Mouse (Mus musculus): Measurements from ENCODE around the gene Nol3.
"Not testable (repeated sequence)": the region's sequence is repeated elsewhere in the genome, so short reads cannot be mapped to it uniquely, and the experiment has no call there.

The Nol3 gene

DNA sequence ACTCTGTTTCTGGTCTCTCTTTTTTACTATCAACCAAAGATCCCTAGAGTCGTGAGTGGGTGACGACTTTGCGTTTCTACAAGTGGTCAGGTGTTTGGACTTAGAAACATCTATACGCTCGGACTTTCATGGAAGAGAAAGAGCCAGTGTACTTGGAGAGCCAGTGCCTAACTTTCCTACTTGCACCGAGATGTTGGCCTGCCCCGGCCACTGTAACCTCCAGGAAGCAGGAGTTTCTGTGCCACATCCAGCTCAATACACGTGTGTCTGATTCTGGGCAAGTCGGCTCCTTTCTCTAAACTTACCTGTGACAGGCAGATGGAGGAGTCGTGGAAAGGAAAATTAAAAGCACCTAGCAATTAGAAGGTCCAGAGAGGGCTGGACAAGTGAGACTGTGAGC is at the start of gene Nol3:
Nol3 (plus strand) TSS at position 301 of the 400 bp plus-strand sequence.
- no peak for DNase-seq

DNA sequence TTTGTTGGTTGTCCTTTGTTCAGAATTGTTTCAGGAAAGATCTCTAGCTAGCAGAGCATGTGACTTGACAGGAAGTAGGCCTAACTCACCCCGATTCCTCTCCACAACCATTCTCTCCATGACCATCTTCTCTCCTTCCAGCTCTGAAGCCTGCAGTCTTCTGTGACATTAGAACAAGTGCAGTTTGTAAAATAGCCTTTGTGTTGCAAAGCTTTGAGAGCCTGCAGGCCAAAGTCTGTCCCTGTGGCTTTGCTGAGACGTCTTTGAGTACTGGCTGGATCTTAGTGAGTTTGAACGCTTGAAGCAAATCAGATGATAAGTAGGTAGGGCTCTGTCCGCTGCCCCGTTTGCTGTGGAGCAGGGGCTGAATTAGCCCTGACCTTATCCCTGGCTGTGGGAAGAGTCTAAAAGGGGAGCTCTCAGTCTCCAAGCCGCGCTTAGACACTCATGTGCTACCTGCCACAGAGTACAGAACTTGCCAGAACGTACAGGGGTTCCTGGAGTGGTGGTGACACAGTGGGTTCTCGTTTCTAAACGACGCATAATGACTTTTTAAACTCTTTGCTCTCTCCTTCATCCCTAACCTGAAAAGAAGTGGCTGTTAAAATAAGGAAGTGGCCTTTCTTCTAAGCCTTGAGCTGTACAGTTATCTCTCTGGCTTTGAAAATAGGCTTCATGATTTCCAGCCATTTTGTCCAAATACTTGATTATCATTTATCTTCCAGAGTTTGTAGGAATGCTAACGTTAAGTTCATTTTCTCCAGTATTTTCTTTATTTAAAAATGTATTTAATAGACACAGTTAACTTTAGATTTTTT is 44.2 kb upstream of the Nol3 start:
- DNase-seq = no peak

DNA sequence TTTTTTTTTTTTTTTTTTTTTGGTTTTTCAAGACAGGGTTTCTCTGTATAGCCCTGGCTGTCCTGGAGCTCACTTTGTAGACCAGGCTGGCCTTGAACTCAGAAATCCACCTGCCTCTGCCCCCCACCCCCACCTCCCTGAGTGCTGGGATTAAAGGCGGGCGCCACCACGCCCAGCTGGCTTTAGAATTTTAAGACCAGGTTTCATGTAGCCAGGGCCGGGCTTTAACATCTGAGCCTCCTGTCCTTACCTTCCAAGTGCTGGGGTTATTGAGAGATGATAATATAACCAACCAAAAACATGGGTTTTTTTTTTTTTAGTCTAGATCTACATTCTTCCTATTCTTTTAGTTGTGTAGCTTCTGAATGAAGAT is 43.6 kb upstream of the Nol3 start:
- DNase-seq = not testable (repeated sequence)

DNA sequence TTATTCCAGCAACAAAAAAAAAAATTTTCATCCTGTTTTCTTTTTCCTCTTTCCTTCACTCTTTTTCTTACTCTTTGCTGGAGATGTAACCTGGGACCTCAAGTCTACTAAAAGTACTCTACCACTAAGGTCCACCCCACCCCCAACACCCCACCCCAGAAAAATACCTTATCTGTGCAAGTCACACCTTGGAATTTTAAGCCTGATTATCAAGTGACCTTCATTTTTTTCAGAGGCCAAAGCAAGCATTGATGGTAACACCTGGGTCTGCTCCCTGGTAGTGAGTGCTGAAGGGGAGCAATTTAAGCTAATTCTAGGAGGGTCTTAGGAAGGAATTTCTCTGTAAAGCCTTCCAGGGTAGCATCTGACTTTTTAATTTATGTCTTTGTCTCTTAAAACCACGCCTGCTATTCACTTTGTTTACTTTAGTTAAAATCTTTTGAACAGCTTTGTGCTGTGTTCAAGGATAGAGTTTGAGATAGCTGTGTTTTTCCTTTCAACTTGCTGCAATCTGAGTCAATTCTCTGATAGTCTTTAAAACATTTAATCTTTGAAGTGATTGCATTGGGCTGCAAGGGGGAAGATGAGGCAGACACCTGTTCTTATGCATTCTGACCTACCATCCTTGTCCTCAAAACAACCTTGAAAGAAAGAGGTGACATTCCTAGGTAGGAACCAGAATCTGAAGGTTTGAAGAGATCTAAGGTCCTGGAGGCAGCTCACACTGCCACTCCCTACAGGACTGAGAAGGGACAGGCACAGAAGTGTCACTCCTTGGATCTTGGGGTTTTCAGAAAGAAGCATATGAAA is 42.6 kb upstream of the Nol3 start:
- no peak for DNase-seq

DNA sequence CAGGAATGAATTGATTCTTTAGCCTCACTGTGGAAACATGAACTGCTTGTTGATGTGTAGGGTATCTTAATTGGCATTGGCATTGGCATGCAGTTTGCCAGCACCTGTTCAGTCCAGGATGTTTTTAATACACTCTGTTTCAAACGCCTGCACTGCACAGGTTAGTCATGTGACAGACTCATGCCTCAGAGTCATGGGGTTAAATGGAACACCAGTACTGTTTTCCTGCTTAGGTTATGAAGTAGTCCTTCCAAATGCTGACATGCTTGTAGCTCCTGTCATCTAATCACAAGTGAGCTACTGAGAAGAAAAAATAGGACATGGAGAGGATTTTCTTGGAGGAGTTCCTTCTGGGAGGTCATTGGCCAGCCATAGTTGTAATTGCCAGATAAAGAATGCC is 40.7 kb upstream of the Nol3 start:
- DNase-seq = no peak

DNA sequence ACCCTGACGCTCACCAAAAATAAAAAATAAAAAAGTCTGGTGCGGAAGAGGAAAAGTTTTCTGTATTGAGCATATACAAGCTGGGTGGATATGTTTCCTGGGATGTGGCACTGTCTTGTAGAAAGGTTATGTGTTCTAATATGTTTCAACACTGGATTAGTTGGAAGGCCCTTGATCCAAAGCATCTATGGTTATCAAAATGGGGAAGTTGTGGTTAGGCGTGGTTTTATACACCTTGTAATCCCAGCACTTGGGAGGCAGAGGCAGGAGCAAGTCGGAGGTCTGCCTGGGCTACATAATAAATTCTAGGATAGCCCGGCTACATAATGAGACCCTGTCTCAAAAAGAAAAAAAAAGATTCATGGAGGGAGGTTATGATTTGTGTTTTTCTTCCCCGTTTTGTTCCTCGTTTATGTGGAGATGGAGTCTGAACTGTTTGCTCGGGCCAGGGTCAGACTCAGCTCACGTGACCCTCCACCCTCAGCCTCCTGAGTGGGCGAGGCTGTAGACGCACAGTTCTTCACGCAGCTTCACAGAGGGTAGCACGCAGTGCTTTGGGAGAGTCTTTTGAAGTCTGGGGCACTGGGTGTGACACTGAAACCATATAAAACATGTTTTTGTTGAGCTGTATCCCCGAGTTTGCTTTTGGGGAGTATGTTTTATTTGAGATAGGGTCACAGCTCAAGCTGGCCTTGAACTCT is 38.3 kb upstream of the Nol3 start:
- no peak for DNase-seq

DNA sequence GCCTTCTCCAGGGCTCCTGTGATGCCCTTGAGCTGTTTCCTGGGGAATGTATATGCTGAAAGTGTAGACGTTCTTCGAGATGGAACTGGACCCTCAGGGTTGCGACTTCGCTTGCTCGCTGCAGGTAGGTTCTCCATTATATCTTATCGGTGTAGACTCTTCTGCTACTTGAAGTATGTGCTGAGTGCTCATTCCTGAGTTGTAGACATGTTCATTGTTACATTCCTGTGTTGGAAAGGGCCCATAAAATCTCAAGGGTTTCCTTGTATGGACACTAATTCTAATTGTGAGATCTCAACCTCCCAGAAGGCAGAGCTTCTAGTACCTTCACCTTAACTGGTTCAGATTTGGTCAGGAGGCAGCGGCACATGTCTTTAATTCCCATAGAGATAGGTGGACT is 34.9 kb upstream of the Nol3 start:
- DNase-seq = no peak

DNA sequence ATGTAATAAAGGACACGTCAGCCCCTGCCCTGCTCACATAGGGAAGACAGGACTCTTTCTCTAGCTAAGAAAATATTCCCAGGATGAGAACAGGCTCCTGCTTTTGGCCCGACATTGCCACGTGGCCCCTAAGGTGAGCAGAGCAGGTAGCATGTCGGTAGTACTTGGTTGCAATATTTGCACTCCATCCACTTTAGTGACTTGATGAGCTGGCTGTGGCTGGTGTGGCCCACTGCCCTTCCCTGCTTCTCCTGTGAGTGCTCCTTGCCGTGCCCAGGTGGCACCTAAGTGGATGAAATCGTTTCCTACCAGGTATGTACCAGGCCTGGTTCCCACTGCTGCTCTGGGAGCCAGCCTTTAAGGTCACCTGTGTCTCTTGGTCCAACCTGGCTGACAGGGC is 24.0 kb upstream of the Nol3 start:
- no peak for DNase-seq

DNA sequence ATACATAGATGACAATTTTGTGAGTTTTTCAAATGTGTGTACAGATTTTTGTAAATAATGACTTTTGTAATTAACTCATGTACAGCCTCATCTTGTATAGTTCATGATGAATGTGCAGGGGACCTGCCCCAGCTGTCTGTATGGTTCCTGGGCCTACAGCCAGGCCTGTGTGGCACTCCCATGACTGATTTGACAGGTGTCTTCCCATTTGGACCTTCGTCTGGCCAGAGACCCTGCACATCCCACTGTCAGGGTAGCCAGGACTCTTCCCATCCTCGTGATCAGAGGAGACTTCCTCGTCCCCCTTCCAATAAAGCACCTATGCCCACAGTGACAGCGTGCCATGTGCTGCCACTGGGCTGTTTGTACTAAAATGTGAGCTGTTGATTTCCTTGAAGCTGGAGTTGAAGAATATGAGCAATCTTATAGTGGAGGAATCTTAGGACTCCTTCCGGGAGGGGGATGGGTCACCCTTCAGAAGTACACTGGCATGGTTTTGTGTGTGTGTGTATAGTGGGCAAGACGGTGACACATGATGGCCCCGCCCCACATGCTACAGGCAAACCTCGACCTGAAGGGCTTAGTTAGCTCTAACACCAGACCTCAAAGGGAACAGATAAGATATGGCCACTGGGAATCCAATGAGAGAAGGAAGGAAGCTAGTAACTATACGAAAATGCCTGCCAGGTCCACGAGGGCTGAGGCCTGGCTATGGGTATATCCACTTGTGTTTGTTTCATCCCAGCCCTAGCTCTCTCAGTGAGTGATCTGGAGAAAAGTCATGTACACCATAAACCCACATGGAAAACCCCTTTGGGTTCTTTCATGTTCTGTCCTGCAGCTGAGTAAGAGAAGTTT is 23.0 kb upstream of the Nol3 start:
- no peak for DNase-seq

DNA sequence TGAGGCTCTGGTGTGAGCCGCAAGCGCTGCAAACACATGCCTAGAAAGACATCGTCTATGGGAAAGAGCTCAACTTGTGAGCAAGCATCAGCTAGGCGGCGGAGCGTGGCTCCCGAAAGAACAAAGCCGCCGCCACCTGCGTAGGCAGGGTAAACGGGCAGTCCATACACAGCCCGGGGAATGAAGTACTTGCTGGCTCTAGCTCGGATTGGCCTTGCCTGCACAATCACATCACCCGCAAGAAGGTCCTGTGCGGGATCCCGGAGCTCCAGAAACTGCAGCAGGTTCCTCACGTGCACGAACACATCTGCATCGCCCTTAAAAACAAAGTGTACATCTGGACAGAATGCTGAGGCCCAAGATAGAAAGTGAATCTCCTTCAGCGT is 22.2 kb upstream of the Nol3 start:
- DNase-seq = no peak

DNA sequence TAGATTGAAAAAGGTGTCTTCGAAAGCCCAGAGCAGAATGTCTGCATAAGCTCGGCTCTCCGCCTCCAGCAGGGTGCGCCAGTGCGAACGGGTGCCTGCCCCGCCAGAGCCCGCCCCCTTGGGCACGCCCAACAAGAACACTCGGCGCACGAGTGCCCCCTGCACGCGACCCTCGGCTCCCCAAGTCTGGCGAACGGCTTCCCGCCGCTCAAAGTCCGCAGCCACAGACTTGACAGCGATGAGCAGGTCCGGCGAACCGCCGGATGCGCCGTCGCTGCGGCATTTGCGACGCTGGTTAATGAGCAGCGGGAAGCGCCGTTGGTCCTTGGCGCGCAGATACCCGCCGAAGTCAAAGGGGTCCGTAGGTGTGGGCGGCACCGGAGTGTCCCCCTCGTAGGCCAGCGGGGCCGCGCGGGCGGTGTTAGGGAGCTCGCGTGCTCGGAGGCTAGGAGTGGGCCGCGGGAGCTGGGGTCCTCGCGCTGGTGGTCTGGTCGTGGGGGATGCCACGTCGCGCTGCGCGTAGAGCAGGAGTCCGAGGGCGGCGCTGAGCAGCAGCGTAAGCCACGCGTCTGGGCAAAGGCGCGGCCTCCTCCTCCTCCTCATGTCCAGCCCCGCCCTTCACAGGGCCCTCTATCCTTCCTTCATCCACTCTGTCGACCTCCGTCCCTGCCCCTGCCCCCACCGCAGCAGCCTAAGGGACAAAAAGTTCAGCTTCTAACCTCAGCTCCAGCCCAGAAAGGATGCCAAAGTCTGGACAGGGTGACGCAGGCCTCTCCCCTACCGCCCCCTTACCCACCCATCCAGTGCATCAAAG is 21.6 kb upstream of the Nol3 start:
- DNase-seq = peak; percentile 92

DNA sequence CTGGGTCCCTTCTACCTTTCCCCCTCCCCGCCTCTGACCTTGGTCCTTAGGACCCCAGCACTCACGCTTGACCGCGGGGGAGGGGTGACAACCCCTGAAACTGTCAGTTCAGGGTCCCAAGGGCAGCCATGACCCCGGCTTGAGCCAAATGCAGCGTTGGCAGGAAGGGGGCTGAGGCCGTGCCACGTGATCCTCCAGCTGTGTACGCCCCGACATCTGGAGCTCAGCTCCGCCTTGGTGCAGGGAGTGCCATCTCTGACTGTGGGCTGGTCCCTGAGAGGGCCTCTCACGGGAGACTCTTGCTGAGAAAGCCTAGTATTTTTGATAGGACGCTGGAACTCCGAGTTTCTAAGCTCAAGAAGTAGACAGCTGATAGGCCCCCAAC is 21.0 kb upstream of the Nol3 start, which contains the start of gene B3gnt9:
B3gnt9 (minus strand) TSS at position 188 of the 385 bp plus-strand sequence.
- peak; percentile 66 for DNase-seq

DNA sequence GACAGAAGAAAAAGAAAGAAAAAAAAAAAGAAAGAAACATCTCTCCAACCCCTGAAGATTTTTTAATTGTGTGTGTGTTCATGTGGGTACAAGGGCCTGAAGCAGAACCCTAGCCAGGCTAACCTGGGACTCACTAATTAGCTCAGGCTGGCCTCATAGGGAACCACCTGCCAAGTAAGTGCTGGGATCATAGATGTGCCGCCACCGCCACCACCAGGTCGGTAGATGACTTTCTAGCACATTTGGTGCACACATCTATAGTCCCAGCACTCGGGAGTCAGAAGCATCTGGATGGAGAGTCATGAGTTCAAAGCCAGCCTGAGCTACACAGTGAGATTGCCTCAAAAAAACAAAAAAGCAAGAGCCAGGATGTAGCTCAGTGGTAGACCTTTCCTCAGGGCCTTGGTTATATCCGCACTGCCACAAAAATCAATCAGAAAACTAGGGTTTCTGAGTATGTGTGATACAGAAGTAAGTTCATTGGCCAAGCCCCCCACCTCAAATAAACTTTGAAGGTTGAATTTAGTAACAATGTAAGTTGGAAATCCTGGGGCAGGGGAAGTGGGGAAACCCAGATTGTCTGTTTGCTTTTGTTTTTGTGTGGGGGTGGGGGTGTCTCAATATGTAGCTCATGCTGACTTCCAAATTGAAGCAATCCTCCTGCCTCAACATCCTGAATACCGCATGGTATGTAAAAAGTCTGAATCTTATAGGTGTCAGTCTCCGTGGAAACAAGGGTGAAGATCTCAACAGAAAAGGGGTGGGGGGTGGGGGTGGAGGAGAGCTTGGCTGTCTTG is 18.4 kb upstream of the Nol3 start:
- no peak for DNase-seq

DNA sequence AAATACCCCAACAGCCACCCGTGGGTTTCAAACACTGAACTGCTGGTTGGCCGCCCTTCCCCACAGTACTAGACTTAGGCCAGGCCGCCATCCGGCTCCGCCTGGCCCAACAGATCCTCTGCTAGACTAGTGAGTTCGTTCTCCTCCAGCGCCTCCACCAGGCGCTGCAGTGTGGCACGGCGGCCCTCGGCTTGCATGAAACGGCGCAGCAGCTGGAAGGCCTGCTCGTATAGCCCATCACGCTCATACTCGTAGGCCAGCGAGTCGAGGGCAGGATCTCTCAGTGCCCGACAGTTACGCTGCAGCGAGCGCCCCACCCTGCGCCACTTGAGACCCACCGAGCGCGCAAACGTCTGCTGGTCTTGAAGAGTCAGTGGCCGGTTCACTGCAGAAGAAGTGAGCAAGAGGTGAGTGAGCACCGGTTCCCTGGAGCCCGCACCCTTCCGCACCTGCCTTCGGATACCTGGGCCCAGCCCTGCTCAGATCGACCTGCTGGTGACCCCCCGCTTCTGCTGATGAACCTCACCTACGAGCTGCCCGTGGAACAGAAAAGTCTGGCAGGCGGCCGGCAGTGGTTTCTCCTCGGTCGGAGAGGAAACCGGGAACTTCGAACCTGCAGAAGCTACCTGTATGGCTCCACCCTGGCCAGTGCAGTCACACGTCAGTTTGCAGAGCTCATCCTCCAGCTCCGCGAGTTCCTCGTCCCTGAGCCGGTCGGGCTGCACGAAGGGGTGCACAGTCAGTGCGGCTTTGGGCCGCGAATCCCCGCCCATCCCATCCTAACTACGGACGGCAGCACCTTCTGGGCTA is 16.8 kb upstream of the Nol3 start:
- no peak for DNase-seq

DNA sequence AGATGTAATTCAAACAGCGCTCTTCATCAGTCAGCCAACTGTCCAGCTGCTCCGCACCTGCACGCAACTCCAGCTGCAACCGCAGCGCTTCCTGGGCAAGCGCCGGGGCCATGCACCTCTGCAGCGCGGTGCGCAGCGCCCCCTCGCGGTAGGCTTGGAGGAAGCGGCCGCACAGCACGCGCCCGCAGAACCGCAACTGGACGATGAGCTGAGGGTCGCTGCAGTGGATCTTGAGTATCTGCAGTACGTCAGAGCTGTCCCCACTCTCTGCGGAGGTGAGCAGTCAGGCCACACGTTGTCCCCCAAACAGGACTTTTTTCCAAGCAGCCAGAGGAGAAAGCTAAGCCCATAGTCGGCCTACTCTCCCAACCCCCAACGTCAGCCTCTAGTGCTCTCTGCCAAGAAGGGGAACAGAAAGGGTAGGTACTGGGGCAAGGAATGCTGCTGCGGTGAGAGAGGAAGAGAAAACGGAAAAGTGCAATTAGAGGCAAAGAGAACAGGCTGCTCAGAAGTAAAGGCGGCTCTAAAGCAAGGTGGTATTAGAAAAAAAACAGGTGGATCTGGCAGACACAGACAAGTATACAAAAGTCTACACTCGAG is 16.1 kb upstream of the Nol3 start:
- peak; percentile 76 for DNase-seq

DNA sequence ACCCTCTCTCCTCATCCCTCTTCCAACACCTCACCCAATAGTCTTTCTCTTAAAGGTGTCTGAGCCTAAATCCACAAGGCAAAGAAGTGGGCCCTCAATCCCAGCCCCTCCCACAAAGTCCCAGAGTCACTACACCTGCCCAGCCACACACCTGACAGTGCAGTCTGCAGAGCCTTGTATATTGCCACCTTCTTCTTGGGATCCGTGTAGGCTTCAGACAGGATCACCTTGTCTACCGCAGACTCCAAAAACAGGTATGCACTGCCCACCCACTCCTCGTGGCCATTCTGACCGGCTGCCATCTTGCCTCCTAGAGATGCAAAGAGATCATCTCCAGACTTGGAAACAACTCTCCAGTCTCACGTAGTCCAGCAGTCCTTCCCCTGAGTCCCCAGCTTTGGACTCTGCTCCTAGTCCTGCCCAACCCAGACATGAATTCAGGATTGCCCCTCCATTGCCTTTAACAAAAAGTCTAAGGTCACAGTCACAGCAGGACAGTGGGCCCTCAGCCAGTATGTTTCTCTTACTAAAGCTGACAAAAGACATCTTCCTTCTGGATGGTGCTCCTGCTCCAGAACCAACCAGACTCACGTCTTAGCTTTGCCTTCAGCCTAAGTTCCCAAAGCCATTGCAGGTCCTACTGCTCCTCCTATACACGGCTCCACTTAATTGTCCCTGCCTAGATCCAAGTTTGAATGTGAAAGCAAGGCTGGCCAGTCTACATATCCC is 15.4 kb upstream of the Nol3 start:
- DNase-seq = no peak

DNA sequence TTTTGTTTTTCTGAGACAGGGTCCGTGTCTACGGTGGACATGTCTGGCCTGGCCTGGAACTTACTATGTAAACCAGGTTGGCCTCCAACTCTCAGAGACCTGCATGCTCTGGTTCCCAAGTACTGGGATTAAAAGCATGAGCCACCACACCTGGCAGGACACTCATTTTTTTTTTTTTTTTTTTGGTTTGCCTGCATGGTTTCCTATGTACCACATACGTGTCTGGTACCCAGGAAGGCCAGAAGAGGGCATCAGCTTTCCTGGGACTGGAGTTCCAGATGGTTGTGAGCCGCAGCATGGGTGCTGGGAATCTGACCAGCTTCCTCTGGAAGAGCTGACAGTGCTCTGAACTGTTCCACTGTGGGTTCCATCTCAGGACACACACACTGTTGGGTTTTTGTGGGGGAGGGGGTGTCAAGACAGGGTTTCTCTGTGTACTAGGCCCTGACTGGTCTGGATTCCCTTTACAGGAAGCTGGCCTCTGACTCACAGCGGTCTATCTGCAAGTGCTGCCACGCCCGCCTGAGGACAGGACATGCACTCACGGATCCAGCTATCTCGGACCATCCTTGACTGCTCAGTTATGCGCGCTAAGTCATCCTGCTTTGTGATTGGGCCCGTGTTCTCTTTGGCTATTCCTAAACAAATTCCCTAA is 14.5 kb upstream of the Nol3 start:
- DNase-seq = no peak

DNA sequence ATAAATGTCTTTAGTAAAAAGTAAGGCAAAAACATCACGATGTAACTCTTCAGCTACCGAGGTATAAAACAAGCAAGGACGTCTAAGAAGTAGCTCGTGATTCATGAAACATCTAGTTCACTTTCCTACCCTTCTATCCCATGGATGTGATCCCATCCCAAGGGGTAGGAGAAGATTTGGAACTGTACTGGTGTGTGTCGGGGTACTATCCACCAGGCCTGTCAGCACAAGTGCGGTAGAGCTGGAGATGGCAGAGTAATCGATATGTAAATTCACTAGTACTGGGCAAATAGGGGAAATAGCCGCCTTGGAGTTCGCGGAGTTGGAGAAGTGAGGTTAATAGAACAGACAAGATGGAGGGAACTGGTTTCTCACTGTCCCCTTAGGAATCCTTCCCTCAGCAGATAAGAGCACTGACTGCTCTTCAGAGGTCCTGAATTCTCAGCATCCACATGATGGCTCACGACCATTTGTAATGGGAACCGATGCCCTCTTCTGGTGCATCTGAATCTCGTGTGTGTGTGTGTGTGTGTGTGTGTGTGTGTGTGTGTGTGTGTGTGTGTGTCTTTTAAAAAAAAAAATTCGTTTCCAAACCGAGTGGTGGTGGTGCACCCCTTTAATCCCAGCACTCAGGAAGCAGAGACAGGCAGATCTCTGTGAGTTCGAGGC is 12.6 kb upstream of the Nol3 start:
- no peak for DNase-seq

Measured in kidney, postnatal 14 days (tissue).